Mouse (Mus musculus): Measurements from ENCODE around the gene Mroh7. TPM values are rescaled to one million over a fixed set of nuclear protein-coding genes. Genes with fewer than 3 reads are reported as not detected.
"Not testable (repeated sequence)": the region's sequence is repeated elsewhere in the genome, so short reads cannot be mapped to it uniquely, and the experiment has no call there.

Mroh7 gene
- not detected in 2 replicates for polyA plus RNA-seq (2012; ENCODE audit: insufficient read depth, insufficient read length, missing spikeins)

GRCm38 (mm10) chr4:106730814-106731213 is at the start of gene Mroh7:
Gene Mroh7 (minus strand): TSS chr4:106730925.
- Histone ChIP-seq H3K4me3 (ENCODE audit: insufficient read depth, low read depth, low read length) (no peak within 1 kb of the TSS), H3K27ac (replicated peaks; ENCODE audit: low read depth, low read length) (no peak within 1 kb of the TSS), H3K4me1 (ENCODE audit: control insufficient read depth, insufficient read depth, insufficient read length, low read length) (no peaks in the 10 kb centered on the region)

GRCm38 (mm10) chr4:106780045-106780444 is 49.3 kb upstream of the Mroh7 start:
- H3K27ac ChIP-seq (replicated peaks; ENCODE audit: low read depth, low read length): no peak overlapping the region; the same call in 1 of the 2 replicates
- H3K4me3 ChIP-seq (ENCODE audit: insufficient read depth, low read depth, low read length): no peak overlapping the region
- H3K4me1 ChIP-seq (ENCODE audit: control insufficient read depth, insufficient read depth, insufficient read length, low read length): peaks cover 8% of the 10 kb centered on the region

GRCm38 (mm10) chr4:106778116-106778788 is 47.5 kb upstream of the Mroh7 start:
- Histone ChIP-seq H3K27ac (replicated peaks; ENCODE audit: low read depth, low read length) (peak overlapping the region; percentile 9; the same call in 1 of the 2 replicates), H3K4me3 (ENCODE audit: insufficient read depth, low read depth, low read length) (no peak overlapping the region), H3K4me1 (ENCODE audit: control insufficient read depth, insufficient read depth, insufficient read length, low read length) (peaks cover 8% of the 10 kb centered on the region)

GRCm38 (mm10) chr4:106776998-106777397 is 46.3 kb upstream of the Mroh7 start:
- Histone ChIP-seq H3K4me3 (ENCODE audit: insufficient read depth, low read depth, low read length) (no peak overlapping the region), H3K4me1 (ENCODE audit: control insufficient read depth, insufficient read depth, insufficient read length, low read length) (peaks cover 5% of the 10 kb centered on the region), H3K27ac (replicated peaks; ENCODE audit: low read depth, low read length) (no peak overlapping the region)

- H3K27ac ChIP-seq (replicated peaks; ENCODE audit: low read depth, low read length); H3K4me1 ChIP-seq (ENCODE audit: control insufficient read depth, insufficient read depth, insufficient read length, low read length); H3K4me3 ChIP-seq (ENCODE audit: insufficient read depth, low read depth, low read length): not testable (repeated sequence)
Measured at GRCm38 (mm10) chr4:106775767-106776166, 45.0 kb upstream of the Mroh7 start.

GRCm38 (mm10) chr4:106772558-106772957 is 41.8 kb upstream of the Mroh7 start:
- Histone ChIP-seq H3K27ac (replicated peaks; ENCODE audit: low read depth, low read length) (no peak overlapping the region), H3K4me3 (ENCODE audit: insufficient read depth, low read depth, low read length) (no peak overlapping the region), H3K4me1 (ENCODE audit: control insufficient read depth, insufficient read depth, insufficient read length, low read length) (no peaks in the 10 kb centered on the region; the same call in 1 of the 2 replicates)

GRCm38 (mm10) chr4:106769306-106769705 is 38.6 kb upstream of the Mroh7 start:
- no peak overlapping the region for H3K4me3 ChIP-seq (ENCODE audit: insufficient read depth, low read depth, low read length)
- H3K4me1 ChIP-seq (ENCODE audit: control insufficient read depth, insufficient read depth, insufficient read length, low read length): peaks cover 3% of the 10 kb centered on the region
- H3K27ac ChIP-seq (replicated peaks; ENCODE audit: low read depth, low read length): no peak overlapping the region

GRCm38 (mm10) chr4:106764166-106764565 is 33.4 kb upstream of the Mroh7 start:
- Histone ChIP-seq H3K4me1 (ENCODE audit: control insufficient read depth, insufficient read depth, insufficient read length, low read length) (peaks cover 7% of the 10 kb centered on the region), H3K4me3 (ENCODE audit: insufficient read depth, low read depth, low read length) (no peak overlapping the region), H3K27ac (replicated peaks; ENCODE audit: low read depth, low read length) (peak overlapping the region; percentile 90)

GRCm38 (mm10) chr4:106751726-106752125 is 21.0 kb upstream of the Mroh7 start:
- Histone ChIP-seq H3K4me3 (ENCODE audit: insufficient read depth, low read depth, low read length) (no peak overlapping the region), H3K27ac (replicated peaks; ENCODE audit: low read depth, low read length) (no peak overlapping the region)

GRCm38 (mm10) chr4:106749699-106750098 is 19.0 kb upstream of the Mroh7 start:
- Histone ChIP-seq H3K4me3 (ENCODE audit: insufficient read depth, low read depth, low read length) (no peak overlapping the region), H3K27ac (replicated peaks; ENCODE audit: low read depth, low read length) (no peak overlapping the region), H3K4me1 (ENCODE audit: control insufficient read depth, insufficient read depth, insufficient read length, low read length) (no peaks in the 10 kb centered on the region)

More at GRCm38 (mm10) chr4:106751726-106752125, 21.0 kb upstream of the Mroh7 start:
- H3K4me1 ChIP-seq (ENCODE audit: control insufficient read depth, insufficient read depth, insufficient read length, low read length): no peaks in the 10 kb centered on the region

GRCm38 (mm10) chr4:106747001-106747580 is 16.4 kb upstream of the Mroh7 start:
- Histone ChIP-seq H3K4me3 (ENCODE audit: insufficient read depth, low read depth, low read length) (no peak overlapping the region), H3K4me1 (ENCODE audit: control insufficient read depth, insufficient read depth, insufficient read length, low read length) (no peaks in the 10 kb centered on the region), H3K27ac (replicated peaks; ENCODE audit: low read depth, low read length) (no peak overlapping the region)

- H3K4me3 ChIP-seq (ENCODE audit: insufficient read depth, low read depth, low read length): no peak overlapping the region
- no peak overlapping the region for H3K27ac ChIP-seq (replicated peaks; ENCODE audit: low read depth, low read length)
- H3K4me1 ChIP-seq (ENCODE audit: control insufficient read depth, insufficient read depth, insufficient read length, low read length): no peaks in the 10 kb centered on the region
Measured at GRCm38 (mm10) chr4:106745862-106746261, 15.1 kb upstream of the Mroh7 start.

- no peak overlapping the region for H3K4me3 ChIP-seq (ENCODE audit: insufficient read depth, low read depth, low read length)
- H3K27ac ChIP-seq (replicated peaks; ENCODE audit: low read depth, low read length): no peak overlapping the region
- no peaks in the 10 kb centered on the region for H3K4me1 ChIP-seq (ENCODE audit: control insufficient read depth, insufficient read depth, insufficient read length, low read length)
Measured at GRCm38 (mm10) chr4:106737904-106738303, 7.2 kb upstream of the Mroh7 start.

- not testable (repeated sequence) for H3K27ac ChIP-seq (replicated peaks; ENCODE audit: low read depth, low read length); H3K4me3 ChIP-seq (ENCODE audit: insufficient read depth, low read depth, low read length); H3K4me1 ChIP-seq (ENCODE audit: control insufficient read depth, insufficient read depth, insufficient read length, low read length)
Measured at GRCm38 (mm10) chr4:106736884-106737283, 6.2 kb upstream of the Mroh7 start.

GRCm38 (mm10) chr4:106733636-106734035 is 2.9 kb upstream of the Mroh7 start, which contains the start of gene Fam151a:
Gene Fam151a (plus strand): TSS chr4:106733889.
- Histone ChIP-seq H3K4me3 (ENCODE audit: insufficient read depth, low read depth, low read length) (no peak within 1 kb of the TSS), H3K27ac (replicated peaks; ENCODE audit: low read depth, low read length) (no peak within 1 kb of the TSS)

GRCm38 (mm10) chr4:106720631-106721030 is 10.1 kb downstream of the Mroh7 start:
- Histone ChIP-seq H3K27ac (replicated peaks; ENCODE audit: low read depth, low read length) (no peak overlapping the region), H3K4me1 (ENCODE audit: control insufficient read depth, insufficient read depth, insufficient read length, low read length) (peaks cover 2% of the 10 kb centered on the region; the same call in 1 of the 2 replicates), H3K4me3 (ENCODE audit: insufficient read depth, low read depth, low read length) (no peak overlapping the region)

More at GRCm38 (mm10) chr4:106733636-106734035, 2.9 kb upstream of the Mroh7 start, which contains the start of gene Fam151a:
- no peaks in the 10 kb centered on the region for H3K4me1 ChIP-seq (ENCODE audit: control insufficient read depth, insufficient read depth, insufficient read length, low read length)
